Mouse (Mus musculus) limb, embryonic 11.5 days (tissue): ENCODE measurements at regions not wholly inside any gene's neighbourhood (a gene's known extent, or its start where the extent isn't known, plus 50 kb on each side); places are given as distances from the start of the nearest gene placed in this dataset.

Experiments
- ATAC-seq: fragments of 200-750 bp; cut with Nextera tagmentation; 2 replicates; pipeline ENCODE4 v1.8.0; 2017; ENCODE audit warnings: low read depth; ENCODE audit not compliant: insufficient number of reproducible peaks, low FRiP score, low TSS enrichment
- DNase-seq: peaks from one replicate; pipeline ENCODE4 v3.0.0-alpha.2; 2015; ENCODE audit warnings: low spot score
- H3K27ac ChIP-seq: fragments of 300-500 bp; sonication (generic); replicated peaks from 2 replicates; pipeline ENCODE4 v1.5.1; 2014; ENCODE audit warnings: low read depth, mild to moderate bottlenecking, low read length
- H3K27me3 ChIP-seq: fragments of 300-500 bp; sonication (generic); 2 replicates; pipeline ENCODE4 v1.6.1; 2014; ENCODE audit warnings: mild to moderate bottlenecking, low read length, mixed read lengths; ENCODE audit not compliant: control insufficient read depth, insufficient read depth
- H3K36me3 ChIP-seq: fragments of 300-500 bp; sonication (generic); 2 replicates; pipeline ENCODE4 v1.6.1; 2014; ENCODE audit warnings: mild to moderate bottlenecking, low read length, moderate library complexity, mixed read lengths; ENCODE audit not compliant: control insufficient read depth, insufficient read depth
- H3K4me1 ChIP-seq: fragments of 300-500 bp; sonication (generic); 2 replicates; pipeline ENCODE4 v1.6.1; 2014; ENCODE audit warnings: low read length, mixed read lengths; ENCODE audit not compliant: control insufficient read depth, insufficient read depth
- H3K4me2 ChIP-seq: fragments of 300-500 bp; sonication (generic); 2 replicates; pipeline ENCODE4 v1.6.1; 2014; ENCODE audit warnings: low read depth, mild to moderate bottlenecking, moderate library complexity; ENCODE audit not compliant: severe bottlenecking
- H3K4me3 ChIP-seq: fragments of 300-500 bp; sonication (generic); 2 replicates; pipeline ENCODE4 v1.5.1; 2014; ENCODE audit warnings: low read depth, low read length
- H3K9ac ChIP-seq: fragments of 300-500 bp; sonication (generic); 2 replicates; pipeline ENCODE4 v1.6.1; 2014; ENCODE audit warnings: mild to moderate bottlenecking, low read length
- H3K9me3 ChIP-seq: fragments of 300-500 bp; sonication (generic); 2 replicates; pipeline ENCODE4 v1.6.1; 2016; ENCODE audit warnings: low read length; ENCODE audit not compliant: control insufficient read depth
- WGBS: fragments of 180-500 bp; shearing (Covaris S2); extraction: QIAGEN DNeasy Blood & Tissue Kit; methylation state at CpG from one replicate; pipeline ENCODE4 v1.1.7; 2014; 5-methylcytosine and 5-hydroxymethylcytosine counted together

DNA sequence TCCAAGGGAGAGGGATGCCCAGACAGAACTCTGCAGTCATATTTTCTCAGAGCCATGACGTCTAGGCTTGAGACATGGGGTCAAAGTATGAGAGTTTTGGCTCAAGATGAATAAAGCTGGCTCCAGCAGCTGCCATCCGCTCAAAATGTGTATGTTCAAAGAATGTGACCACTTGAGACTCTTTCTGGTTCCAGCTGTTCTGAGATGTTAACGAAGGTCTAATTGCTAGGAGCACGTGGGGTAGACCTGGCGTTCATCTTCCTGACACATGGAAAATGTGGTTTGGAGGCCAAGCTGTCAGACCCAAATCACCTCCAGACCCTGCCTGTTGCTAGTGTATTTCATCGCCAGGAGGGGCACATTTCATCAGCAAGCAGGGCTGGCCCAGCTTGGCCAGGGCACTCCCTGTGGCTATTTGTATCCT lies 58.9 kb upstream of the Ankrd1 start:
- ATAC-seq: no peak
- H3K9me3 ChIP-seq: no peaks in the 10 kb centered on the region
- no peak overlapping the region for H3K4me3 ChIP-seq
- no peaks in the 10 kb centered on the region for H3K27me3 ChIP-seq
- WGBS: 18% methylated on average over 6 of the region's 6 CpGs
- no peaks in the 10 kb centered on the region for H3K4me1 ChIP-seq
- DNase-seq: peak; percentile 45
- H3K9ac ChIP-seq: no peak overlapping the region
- H3K27ac ChIP-seq: no peak overlapping the region
- H3K36me3 ChIP-seq: no peaks in the 10 kb centered on the region
- H3K4me2 ChIP-seq: no peak overlapping the region

DNA sequence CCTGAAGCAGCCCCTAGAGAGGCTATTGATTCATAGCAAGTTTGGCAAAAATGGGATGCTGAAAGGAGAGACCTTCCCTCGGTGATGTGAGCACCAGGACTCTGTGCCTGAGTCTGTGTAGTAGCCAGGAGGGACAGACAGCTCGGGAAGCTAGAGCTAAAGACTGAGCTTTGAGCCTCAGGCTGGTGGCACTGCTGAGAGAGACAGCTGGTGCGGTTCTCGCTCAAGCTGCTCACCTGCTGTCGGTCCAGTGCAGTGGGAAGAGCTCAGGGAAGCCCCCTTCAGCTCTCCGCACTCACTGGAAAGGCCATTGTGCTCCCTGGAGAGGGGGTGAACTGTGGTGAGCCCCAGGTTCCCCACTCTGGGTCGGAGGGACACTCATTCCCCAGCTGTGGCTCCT lies 60.4 kb upstream of the Ankrd1 start:
- no peak for ATAC-seq
- WGBS: 75% methylated on average over 7 of the region's 7 CpGs
- no peaks in the 10 kb centered on the region for H3K4me1 ChIP-seq

DNA sequence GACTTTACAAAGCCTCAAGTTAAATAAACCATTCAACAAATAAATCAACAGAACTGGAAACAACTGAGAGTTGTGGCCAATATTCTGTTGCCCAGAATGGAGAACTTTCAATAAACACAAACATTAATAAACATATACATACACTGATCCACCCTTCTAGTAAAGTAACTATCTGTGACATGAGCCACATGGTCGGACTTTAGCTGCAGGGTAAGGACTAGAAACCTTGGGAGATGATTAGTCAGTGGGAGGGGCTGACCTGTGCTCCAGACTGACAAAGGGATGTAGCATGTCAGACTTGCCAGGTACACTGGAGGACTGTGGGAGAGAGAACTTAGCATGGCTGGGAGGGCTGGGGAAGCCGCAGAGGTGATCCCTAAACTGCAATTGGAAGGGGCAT lies 61.6 kb upstream of the Ankrd1 start:
- H3K4me2 ChIP-seq: no peak overlapping the region
- no peaks in the 10 kb centered on the region for H3K36me3 ChIP-seq
- ATAC-seq (no peak), DNase-seq (no peak)
- H3K27me3 ChIP-seq: no peaks in the 10 kb centered on the region
- no peaks in the 10 kb centered on the region for H3K9me3 ChIP-seq
- no peak overlapping the region for H3K9ac ChIP-seq
- 56% methylated on average over 2 of the region's 2 CpGs for WGBS
- no peak overlapping the region for H3K27ac ChIP-seq
- H3K4me3 ChIP-seq: no peak overlapping the region
- H3K4me1 ChIP-seq: no peaks in the 10 kb centered on the region

More for the DNA sequence above, 60.4 kb upstream of the Ankrd1 start:
- Histone ChIP-seq H3K36me3 (no peaks in the 10 kb centered on the region), H3K9ac (no peak overlapping the region), H3K4me2 (no peak overlapping the region), H3K27me3 (no peaks in the 10 kb centered on the region), H3K27ac (no peak overlapping the region), H3K4me3 (no peak overlapping the region), H3K9me3 (no peaks in the 10 kb centered on the region)
- no peak for DNase-seq

DNA sequence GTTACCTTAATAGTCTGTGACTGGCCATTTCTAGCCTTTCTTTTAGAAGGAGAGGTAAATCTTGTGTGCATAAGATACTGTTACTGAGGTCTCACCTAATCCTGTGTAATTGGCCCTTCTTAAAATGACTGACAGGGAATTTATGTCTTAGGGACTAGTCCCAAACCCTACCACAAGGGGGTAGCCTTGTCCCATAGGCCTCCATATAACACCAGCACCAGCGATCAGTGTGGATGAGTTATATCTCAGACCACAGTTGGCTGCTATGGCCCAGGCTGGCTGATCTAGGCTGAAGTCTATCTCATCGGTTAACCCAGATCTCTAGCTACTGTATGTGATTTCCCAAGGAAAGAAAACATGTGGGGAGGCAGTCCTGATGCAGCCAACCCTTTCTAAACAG lies 63.2 kb upstream of the Ankrd1 start:
- H3K36me3 ChIP-seq: no peaks in the 10 kb centered on the region
- 20% methylated on average over 2 of the region's 2 CpGs for WGBS
- no peaks in the 10 kb centered on the region for H3K4me1 ChIP-seq
- no peaks in the 10 kb centered on the region for H3K9me3 ChIP-seq
- H3K27ac ChIP-seq: no peak overlapping the region
- H3K27me3 ChIP-seq: no peaks in the 10 kb centered on the region
- no peak overlapping the region for H3K4me3 ChIP-seq
- peak; percentile 55 for DNase-seq
- ATAC-seq: no peak
- no peak overlapping the region for H3K4me2 ChIP-seq
- no peak overlapping the region for H3K9ac ChIP-seq

DNA sequence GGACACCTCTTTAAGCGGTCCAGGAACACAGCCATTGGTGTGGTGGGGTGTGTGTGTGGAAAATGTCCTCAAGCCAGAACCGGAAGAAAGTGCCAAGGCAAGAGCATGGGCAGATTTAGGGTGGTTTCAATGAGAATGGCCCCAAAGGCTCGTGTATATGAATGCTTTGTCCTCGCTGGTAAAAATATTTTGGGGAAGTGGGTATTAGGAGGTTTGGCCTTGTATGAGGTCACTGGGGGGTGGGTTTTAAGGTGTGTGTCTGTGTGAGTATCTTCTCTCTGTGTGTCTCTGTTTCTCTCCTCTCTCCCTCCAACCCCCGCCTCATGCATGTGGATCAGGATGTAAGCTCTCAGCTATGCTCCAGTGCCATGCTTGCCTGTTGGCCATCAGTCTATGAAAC lies 69.8 kb upstream of the Ankrd1 start:
- ATAC-seq (no peak), DNase-seq (no peak)
- H3K27me3 ChIP-seq: no peaks in the 10 kb centered on the region
- H3K4me3 ChIP-seq: no peak overlapping the region
- H3K27ac ChIP-seq: no peak overlapping the region
- no peaks in the 10 kb centered on the region for H3K4me1 ChIP-seq
- H3K4me2 ChIP-seq: no peak overlapping the region
- H3K9me3 ChIP-seq: no peaks in the 10 kb centered on the region
- H3K36me3 ChIP-seq: no peaks in the 10 kb centered on the region
- no peak overlapping the region for H3K9ac ChIP-seq
- WGBS: 87% methylated on average over 5 of the region's 5 CpGs

DNA sequence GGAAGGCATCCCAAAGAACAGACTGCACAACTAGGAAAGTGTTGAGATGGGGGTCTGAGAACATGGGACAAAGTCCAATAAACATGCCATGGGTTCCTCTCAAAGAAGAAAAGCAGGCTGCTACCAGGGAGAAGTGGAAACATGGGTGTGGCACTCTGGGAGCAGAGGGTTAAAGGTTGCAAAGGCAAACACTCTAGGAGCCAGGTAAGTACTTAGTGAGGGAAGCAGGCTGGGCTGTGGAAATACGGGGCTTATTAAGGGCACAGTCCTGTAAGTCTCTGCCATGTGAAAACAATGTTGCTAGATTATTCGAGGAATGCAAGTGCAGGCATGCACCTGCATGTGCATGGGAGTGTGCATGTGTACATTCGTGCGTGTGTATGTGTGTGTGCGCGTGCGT lies 71.7 kb upstream of the Ankrd1 start:
- H3K27ac ChIP-seq: no peak overlapping the region
- no peaks in the 10 kb centered on the region for H3K9me3 ChIP-seq
- no peak overlapping the region for H3K4me3 ChIP-seq
- ATAC-seq: no peak
- H3K9ac ChIP-seq: no peak overlapping the region
- no peak overlapping the region for H3K4me2 ChIP-seq
- DNase-seq: no peak
- WGBS: 92% methylated on average over 7 of the region's 7 CpGs
- H3K36me3 ChIP-seq: no peaks in the 10 kb centered on the region
- H3K27me3 ChIP-seq: no peaks in the 10 kb centered on the region
- H3K4me1 ChIP-seq: no peaks in the 10 kb centered on the region

DNA sequence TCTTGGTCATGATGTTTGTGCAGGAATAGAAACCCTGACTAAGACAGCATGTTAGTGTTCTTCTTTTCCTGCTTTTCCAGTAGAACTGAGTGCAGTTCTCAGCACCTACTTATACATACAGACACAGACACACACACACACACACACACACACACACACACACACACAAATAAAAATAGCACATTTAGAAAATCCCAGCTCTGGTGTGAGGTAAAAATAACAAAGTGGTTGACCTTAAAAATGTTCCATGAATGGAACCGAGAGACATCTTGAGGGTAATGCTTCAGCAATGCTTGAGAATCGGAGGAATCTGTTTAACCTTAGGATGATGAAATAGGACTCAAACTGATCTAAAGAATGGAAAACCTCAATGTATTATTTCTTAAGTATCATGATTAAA lies 84.4 kb upstream of the Ankrd1 start:
- ATAC-seq (no peak), DNase-seq (no peak)
- no peak overlapping the region for H3K9ac ChIP-seq
- H3K4me1 ChIP-seq: no peaks in the 10 kb centered on the region
- H3K36me3 ChIP-seq: no peaks in the 10 kb centered on the region
- H3K27ac ChIP-seq: no peak overlapping the region
- WGBS: 94% methylated on average over 2 of the region's 2 CpGs
- no peak overlapping the region for H3K4me2 ChIP-seq
- H3K9me3 ChIP-seq: no peaks in the 10 kb centered on the region
- no peaks in the 10 kb centered on the region for H3K27me3 ChIP-seq
- H3K4me3 ChIP-seq: no peak overlapping the region

DNA sequence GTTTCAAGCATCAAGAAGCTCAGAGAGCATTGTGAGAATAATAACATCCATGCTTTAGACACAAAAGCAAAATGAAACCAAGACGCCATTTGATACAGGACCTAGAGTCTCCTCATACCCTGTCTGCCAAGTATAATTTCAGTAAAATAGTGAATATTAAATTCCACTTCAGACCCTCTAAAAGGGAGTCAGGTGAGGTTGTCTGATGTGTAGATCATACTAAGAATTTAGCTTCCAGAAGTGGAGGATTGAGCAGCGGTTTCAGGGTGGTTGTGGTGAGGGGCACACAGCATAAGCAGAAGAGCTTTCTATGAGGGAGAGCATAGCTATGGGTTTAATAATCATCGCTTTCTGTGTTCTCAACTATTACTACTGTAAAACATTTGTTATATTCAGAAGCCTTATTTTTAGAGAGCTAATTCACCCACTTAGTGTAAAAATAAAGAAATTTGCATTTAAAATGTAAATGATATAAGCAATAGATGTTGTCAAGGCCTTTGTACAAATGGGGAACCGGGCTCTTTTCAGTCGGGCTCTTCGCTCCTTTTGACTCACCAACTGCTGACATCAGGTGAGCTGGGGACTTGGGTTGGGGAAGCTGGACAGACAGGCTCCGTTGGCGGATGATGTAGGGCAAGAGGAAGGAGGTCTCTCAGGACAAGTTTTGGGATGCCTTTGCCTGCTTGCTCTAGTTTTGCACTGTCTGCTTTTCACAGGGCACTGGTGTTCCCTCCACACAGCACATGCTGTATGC lies 85.2 kb upstream of the Ankrd1 start:
- no peak for ATAC-seq
- WGBS: 93% methylated on average over 8 of the region's 8 CpGs
- Histone ChIP-seq H3K9me3 (no peaks in the 10 kb centered on the region), H3K4me3 (no peak overlapping the region), H3K9ac (no peak overlapping the region), H3K4me2 (no peak overlapping the region), H3K27me3 (no peaks in the 10 kb centered on the region), H3K36me3 (no peaks in the 10 kb centered on the region), H3K4me1 (no peaks in the 10 kb centered on the region), H3K27ac (no peak overlapping the region)
- no peak for DNase-seq

DNA sequence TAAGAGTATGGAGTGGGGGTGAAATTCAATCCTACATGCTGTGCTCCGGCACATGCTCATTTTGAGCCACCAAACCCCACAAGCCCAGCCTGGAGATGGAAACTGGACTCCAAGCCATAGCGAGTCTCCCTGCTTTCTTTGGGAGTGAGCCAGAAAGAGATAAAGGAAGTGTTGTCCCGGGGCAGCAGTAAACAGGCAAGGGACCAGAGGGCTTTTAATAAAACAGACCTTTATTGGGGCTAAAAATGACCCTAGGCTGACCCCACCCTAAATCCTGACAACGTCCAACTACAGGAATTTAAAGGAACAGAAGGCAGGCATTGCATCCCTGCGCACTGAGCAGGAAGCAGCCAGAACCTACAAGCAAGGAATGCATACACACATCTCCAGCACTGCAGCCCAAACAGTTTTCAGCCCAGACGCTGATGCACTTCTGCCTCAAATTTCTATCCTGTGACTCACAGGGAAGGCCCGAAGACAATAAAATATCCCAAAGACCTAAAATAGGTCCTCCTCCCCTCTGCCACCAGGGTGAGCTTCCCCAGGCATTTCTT lies 87.9 kb upstream of the Ankrd1 start:
- H3K9ac ChIP-seq: no peak overlapping the region
- no peaks in the 10 kb centered on the region for H3K27me3 ChIP-seq
- H3K9me3 ChIP-seq: no peaks in the 10 kb centered on the region
- H3K4me3 ChIP-seq: no peak overlapping the region
- no peak overlapping the region for H3K27ac ChIP-seq
- ATAC-seq (peak; percentile 39; the same call in 1 of the 2 replicates), DNase-seq (peak; percentile 35)
- no peaks in the 10 kb centered on the region for H3K36me3 ChIP-seq
- H3K4me1 ChIP-seq: no peaks in the 10 kb centered on the region
- H3K4me2 ChIP-seq: no peak overlapping the region
- 25% methylated on average over 7 of the region's 7 CpGs for WGBS
